ENCODE assay signal across 8 mouse cellular contexts in the genomic region with DNA sequence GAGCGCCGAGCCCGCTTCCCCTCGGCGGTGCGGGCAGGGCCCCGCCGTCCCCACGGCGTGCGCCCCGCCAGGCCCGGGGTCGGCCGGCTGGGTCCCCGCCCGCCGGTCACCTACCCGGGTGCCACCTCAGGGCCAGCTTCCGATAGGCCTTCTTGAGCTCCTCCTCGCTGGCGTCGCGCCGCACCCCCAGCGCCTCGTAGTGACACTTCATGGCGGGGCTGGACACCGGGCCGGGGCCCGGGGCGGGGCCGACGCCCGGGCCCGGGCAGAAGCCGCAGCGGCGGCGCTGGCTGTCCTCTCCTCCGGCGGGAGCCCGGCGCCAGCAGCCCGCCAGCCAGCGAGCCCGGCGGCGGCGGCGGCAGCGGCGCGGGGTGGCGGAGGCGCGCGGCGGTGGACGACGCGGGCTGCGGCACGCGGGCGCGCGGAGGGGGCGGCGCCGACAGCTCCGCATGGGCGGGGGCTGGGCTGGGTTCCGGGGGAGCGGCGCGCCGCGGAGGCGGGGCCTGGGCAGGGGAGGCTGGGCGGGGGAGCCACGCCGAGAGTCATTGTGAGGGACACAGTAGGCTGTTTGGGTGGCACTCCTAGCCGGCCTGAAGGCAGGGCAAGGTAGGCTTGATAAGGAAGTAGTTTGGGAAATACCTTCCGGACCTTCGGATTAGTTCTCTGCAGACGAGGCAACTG. TPM values are rescaled to one million over a fixed set of nuclear protein-coding genes. Genes with fewer than 3 reads are reported as not detected.
DNase-seq lines count a peak whose midpoint lies in the region; ATAC-seq and TF ChIP-seq lines count a peak whose summit lies in the region.

A gene (minus strand): TSS at position 366 of the 681 bp plus-strand sequence.

- H3K79me2 ChIP-seq in heart, adult 2 months (replicated peaks; ENCODE audit: control insufficient read depth, insufficient read depth, low read length) = peaks cover 4% of the 10 kb centered on the region
- peaks cover 24% of the 10 kb centered on the region for H3K79me2 ChIP-seq in liver, adult 2 months (ENCODE audit: control insufficient read depth, insufficient read depth, low read length)

- intact Hi-C loops in heart, adult 2 months (cut with DNase I) = loop anchor here (1.0 to 5.0 kb wide), 2 partner anchors 15 to 512 kb away; a partner anchor contains a TSS

- TF ChIP-seq EP300 in heart, adult 2 months (IDR thresholded peaks at IDR 0.05; ENCODE audit: insufficient read depth, low read depth, low read length) = no peak

- peak within 1 kb of the TSS; percentile 87 for H3K9ac ChIP-seq in embryonic facial prominence, embryonic 13.5 days
- peak within 1 kb of the TSS; percentile 88 for H3K9ac ChIP-seq in heart, adult 2 months (ENCODE audit: low read depth, low read length)
- peak within 1 kb of the TSS; percentile 95 for H3K9ac ChIP-seq in liver, adult 2 months (ENCODE audit: low read depth, low read length)

- ATAC-seq in embryonic facial prominence, embryonic 13.5 days (ENCODE audit: insufficient number of reproducible peaks, insufficient read depth, low FRiP score, low TSS enrichment, low read depth) = peak; percentile 94
- ATAC-seq in monocyte, adult 5-6 weeks (replicated peaks; ENCODE audit: insufficient number of reproducible peaks, low FRiP score, low TSS enrichment, poor library complexity, severe bottlenecking) = peak; percentile 90

- WGBS in embryonic facial prominence, embryonic 13.5 days = under 1% methylated on average over 77 of the region's 87 CpGs
- WGBS in heart, adult 2 months = 12% methylated on average over 81 of the region's 87 CpGs
- WGBS in liver, adult 2 months = 4% methylated on average over 87 of the region's 87 CpGs

- H3K36me3 ChIP-seq in embryonic facial prominence, embryonic 13.5 days = peaks cover 8% of the 10 kb centered on the region
- no peaks in the 10 kb centered on the region for H3K36me3 ChIP-seq in heart, adult 2 months (ENCODE audit: control insufficient read depth, insufficient read depth, low read length)
- H3K36me3 ChIP-seq in liver, adult 2 months (ENCODE audit: control insufficient read depth, insufficient read depth, low read length) = peaks cover 5% of the 10 kb centered on the region

- H3K4me2 ChIP-seq in embryonic facial prominence, embryonic 13.5 days = peak within 1 kb of the TSS; percentile 86

- H3K27ac ChIP-seq in embryonic facial prominence, embryonic 13.5 days = peak within 1 kb of the TSS; percentile 80
- peak within 1 kb of the TSS; percentile 72 for H3K27ac ChIP-seq in heart, adult 2 months
- peak within 1 kb of the TSS; percentile 89 for H3K27ac ChIP-seq in liver, adult 2 months (replicated peaks; ENCODE audit: insufficient read depth, low read depth, low read length)

- DNase-seq in B cell, adult 2 months = peak; percentile 88 to 90
- DNase-seq in adrenal gland, postnatal 4 days (ENCODE audit: low spot score in 2 of 2) = peak; percentile 69 to 75
- peak; percentile 88 to 93 for DNase-seq in heart, adult 2 months
- peak; percentile 88 for DNase-seq in kidney, adult 8-10 months
- peak; percentile 77 for DNase-seq in liver, adult 2 months (ENCODE audit: extremely low read depth, low read depth, low spot score)
- peak; percentile 83 to 86 for DNase-seq in spleen, postnatal 36 days (ENCODE audit: low spot score in 2 of 2)

- TF ChIP-seq POLR2A in heart, adult 2 months (IDR thresholded peaks at IDR 0.05; ENCODE audit: insufficient read depth, low read depth, low read length) = peak; percentile 69; the same call in 1 of the 2 replicates
- 0 out of 2 replicates have a peak, but pooled peaks have one; percentile 39 for TF ChIP-seq POLR2A in liver, adult 2 months (IDR thresholded peaks at IDR 0.05; ENCODE audit: extremely low read depth, insufficient read depth, low read length)

- H3K27me3 ChIP-seq in embryonic facial prominence, embryonic 13.5 days = no peaks in the 10 kb centered on the region
- no peaks in the 10 kb centered on the region for H3K27me3 ChIP-seq in heart, adult 2 months (ENCODE audit: control insufficient read depth, insufficient read depth, low read length)
- H3K27me3 ChIP-seq in liver, adult 2 months (ENCODE audit: control insufficient read depth, insufficient read depth, low read length) = no peaks in the 10 kb centered on the region

- peak within 1 kb of the TSS; percentile 84 for H3K4me3 ChIP-seq in embryonic facial prominence, embryonic 13.5 days
- peak within 1 kb of the TSS; percentile 70 for H3K4me3 ChIP-seq in heart, adult 2 months
- H3K4me3 ChIP-seq in liver, adult 2 months (ENCODE audit: insufficient read depth, low read depth, low read length) = peak within 1 kb of the TSS; percentile 99

- peaks cover 7% of the 10 kb centered on the region; the same call in 1 of the 2 replicates for H3K4me1 ChIP-seq in embryonic facial prominence, embryonic 13.5 days
- peaks cover 1% of the 10 kb centered on the region for H3K4me1 ChIP-seq in heart, adult 2 months (ENCODE audit: control insufficient read depth, insufficient read depth, low read length)
- peaks cover 2% of the 10 kb centered on the region; the same call in 1 of the 2 replicates for H3K4me1 ChIP-seq in liver, adult 2 months (ENCODE audit: control insufficient read depth, insufficient read depth, low read length)

- TF ChIP-seq CTCF in heart, adult 2 months (IDR thresholded peaks at IDR 0.05) = no peak
- TF ChIP-seq CTCF in liver, adult 2 months (IDR thresholded peaks at IDR 0.05; ENCODE audit: low read depth, low read length) = no peak

- H3K9me3 ChIP-seq in embryonic facial prominence, embryonic 13.5 days = no peaks in the 10 kb centered on the region

RNA-seq across cellular contexts. Expression of the gene that starts here (rescaled TPM):
- 10 to 100 TPM; 22.3 to 28.3 TPM for total RNA-seq in adrenal gland, postnatal 4 days (2021)
- 11.8 and 12.8 TPM in 2 replicates for polyA plus RNA-seq in embryonic facial prominence, embryonic 13.5 days (2015; fragmentation: Nextera tagmentation; extraction: Ambion mirVana)
- total RNA-seq in heart, adult 2 months (2021) = 10 to 100 TPM; 34.5 to 41.2 TPM
- polyA plus RNA-seq in heart, adult 2 months (2012; rRNA removed) = 2.2 and 5.4 TPM in 2 replicates
- 6.8 and 7.6 TPM in 2 replicates for total RNA-seq in liver, adult 2 months (2014; rRNA removed)
- 0.76 and 1.3 TPM in 2 replicates for polyA plus RNA-seq in liver, adult 2 months (2012; rRNA removed)
- total RNA-seq in monocyte, adult 5-6 weeks (2017) = 62.2 to 64.0 TPM (median 62.3 TPM) in 3 replicates

Comparison
In these comparisons a context has a peak if more than half of its experiments do, and no peak if none do; other contexts are left out.
1. Peak in every context shown above with its lines: DNase-seq, ATAC-seq, H3K4me3 ChIP-seq and H3K27ac ChIP-seq.